Mouse (Mus musculus) ES-CJ7 (cell line): Measurements from ENCODE around the gene Galns.

Experiments used
- DNase-seq: peaks from one replicate; pipeline ENCODE4 v3.0.0; 2011; ENCODE audit warnings: low read depth, low spot score

Galns gene

GRCm38 (mm10) chr8:122596031-122596430 is 15.2 kb downstream of the Galns start:
- no peak for DNase-seq

- no peak for DNase-seq
These were observed 17.3 kb downstream of the Galns start for GRCm38 (mm10) chr8:122593783-122594507.

DNA sequence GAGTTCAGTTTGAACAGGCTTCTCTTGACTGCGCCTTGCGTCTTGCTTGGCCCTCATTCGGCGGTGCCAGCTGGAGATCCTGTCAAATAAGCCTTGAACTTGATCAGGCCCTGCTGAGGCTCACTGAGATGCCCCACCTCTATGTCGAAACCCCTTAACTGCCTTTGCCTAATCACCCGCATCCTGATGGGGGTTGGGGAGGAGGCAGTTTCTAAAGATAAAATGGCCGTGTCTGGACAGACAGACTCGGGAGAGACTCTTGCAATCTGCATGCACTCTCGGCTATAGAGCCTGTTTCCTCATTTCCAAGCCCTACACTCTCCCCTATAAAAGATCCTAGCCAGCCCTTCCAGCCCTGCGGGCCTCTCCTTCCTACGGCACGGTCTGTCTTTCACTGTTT is 18.0 kb downstream of the Galns start:
- DNase-seq = no peak

DNA sequence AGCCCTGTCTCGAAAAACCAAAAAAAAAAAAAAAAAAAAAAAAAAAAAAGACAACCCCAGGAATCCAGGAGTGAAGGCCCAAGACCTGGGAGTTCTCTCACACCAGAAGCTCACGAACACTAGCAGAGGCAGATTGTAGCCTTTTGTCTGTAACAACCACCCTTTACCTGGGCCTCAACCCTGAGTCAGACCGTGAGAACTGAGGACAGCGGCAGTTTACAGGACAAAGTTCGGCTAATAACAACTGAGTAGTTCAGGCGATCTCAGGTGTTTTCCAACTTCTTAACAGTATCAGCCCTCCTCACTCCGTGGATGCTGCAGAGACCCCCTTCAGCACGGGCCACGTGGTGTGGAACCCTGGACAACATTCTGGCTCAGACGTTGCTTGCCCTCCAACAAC is 24.5 kb downstream of the Galns start:
- DNase-seq = no peak

DNA sequence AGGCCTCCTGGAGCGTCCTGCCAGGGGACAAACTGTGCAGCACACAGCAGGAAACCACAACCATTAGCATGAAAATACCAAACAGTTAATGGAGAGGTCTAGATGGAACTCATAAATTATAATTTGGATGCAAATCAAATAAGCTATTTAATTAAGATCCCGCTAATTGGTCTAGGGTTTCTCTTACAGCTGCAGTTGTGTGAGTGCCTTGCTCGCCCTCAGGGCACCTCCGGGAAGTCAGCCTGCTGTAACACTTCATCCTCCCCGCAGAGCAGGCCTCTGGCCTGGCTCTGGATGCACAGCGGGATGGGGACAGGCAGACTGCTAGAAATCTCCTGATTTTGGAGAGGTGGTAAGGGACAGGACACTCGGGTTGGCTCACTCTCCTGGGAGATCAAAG is 25.1 kb downstream of the Galns start:
- DNase-seq = no peak

DNA sequence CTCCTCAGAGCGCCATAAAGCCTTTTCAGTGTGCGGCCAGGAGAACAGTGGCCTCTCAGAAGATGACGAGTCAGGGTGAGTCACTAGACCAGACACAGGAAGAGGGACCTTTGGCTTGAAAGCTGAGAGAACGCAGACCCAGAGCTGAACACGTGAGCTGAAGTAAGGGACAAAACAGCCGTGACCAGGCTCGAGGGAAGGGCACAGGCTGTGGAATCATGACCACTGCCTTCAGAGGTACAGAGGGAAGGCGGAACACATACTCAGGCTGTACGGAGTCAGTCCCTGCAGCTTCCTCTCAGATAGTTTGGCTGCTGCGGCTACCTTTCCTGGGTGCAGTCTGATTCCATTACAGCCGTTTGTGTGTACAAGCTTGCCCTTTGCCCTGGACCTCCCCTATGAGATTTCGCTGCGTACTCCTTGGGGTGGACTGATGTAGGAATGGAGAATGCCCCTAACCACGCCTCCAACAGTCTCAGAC is 25.8 kb downstream of the Galns start:
- DNase-seq = no peak

DNA sequence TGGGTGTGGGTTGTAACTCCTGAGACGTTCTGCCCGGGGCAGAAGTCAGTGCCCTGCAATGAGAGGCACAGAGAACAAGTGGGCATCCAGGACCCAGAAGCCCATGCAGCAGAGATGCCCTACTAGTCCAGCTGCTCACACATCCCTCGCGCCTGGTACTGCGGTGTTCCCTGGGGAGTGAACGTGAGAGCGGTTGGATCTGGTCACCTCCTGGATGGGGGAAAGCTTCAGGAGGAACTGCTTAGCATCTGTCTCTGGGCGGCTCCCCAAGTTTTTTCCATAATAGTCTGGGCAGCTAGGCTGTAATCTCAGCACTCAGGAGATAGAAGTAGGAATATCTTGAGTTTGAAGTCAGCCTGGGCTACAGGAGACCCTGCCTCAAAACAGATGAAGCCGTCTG is 26.3 kb downstream of the Galns start:
- no peak for DNase-seq

GRCm38 (mm10) chr8:122580926-122581325 is 30.3 kb downstream of the Galns start:
- peak; percentile 33 for DNase-seq

GRCm38 (mm10) chr8:122579196-122579595 is 32.1 kb downstream of the Galns start:
- peak; percentile 63 for DNase-seq

- peak; percentile 56 for DNase-seq
These were observed 34.1 kb downstream of the Galns start for GRCm38 (mm10) chr8:122577116-122577515.

GRCm38 (mm10) chr8:122576648-122577022 is 34.6 kb downstream of the Galns start, which contains the start of gene Aprt:
Gene Aprt (minus strand): TSS chr8:122576909.
- DNase-seq = peak; percentile 97

DNA sequence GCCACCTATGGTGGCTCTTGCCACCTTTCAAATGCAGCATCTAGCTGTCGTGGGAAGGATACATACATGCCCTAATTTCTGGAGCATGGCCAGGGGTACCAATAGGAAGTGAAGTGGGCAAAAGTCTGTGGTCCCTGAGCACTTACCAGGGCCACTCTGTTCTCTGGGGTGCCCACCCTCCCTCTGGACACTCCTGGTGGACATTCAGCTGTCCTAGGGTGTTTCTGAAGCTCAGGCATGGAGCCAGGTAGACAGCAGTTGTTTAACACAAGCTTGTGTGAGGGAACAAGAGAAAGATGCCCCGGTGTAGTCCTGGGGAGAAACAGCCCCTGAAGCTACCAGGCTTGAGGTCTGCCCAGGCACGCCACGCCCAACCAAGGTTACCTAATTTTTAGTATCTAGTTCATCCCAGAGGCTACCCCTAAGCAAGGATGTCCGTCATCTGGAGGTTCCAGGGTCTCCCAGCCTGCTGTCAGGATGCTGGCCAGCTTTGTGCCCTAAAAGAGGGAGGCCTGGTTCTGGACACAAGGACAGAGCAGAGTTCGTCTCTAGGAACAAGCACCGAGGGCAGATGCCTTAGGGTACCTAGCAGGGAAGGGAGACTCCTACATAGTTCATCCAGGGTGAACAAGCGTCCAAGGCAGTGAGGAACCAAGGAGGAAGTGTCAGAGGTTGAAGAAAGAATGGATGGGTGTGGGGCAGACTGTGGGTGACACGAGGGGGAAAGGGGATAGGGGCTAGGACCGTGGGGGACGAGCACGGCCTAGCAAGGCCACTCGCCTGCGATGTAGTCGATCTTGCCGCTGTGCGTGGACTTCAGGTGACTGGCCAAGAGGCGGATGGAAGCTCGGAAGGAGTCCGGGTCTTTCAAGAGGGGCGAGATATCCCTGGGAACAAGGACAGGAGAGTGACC is 35.3 kb downstream of the Galns start:
- DNase-seq = no peak

- DNase-seq = peak; percentile 73
These were observed 36.0 kb downstream of the Galns start for GRCm38 (mm10) chr8:122575286-122575685.

GRCm38 (mm10) chr8:122574667-122575251 is 36.5 kb downstream of the Galns start:
- DNase-seq = peak; percentile 50

- no peak for DNase-seq
These were observed 37.0 kb downstream of the Galns start for GRCm38 (mm10) chr8:122574264-122574663.

GRCm38 (mm10) chr8:122573577-122573976 is 37.7 kb downstream of the Galns start:
- peak; percentile 56 for DNase-seq

- DNase-seq = peak; percentile 55
These were observed 38.1 kb downstream of the Galns start for GRCm38 (mm10) chr8:122573176-122573575.

DNA sequence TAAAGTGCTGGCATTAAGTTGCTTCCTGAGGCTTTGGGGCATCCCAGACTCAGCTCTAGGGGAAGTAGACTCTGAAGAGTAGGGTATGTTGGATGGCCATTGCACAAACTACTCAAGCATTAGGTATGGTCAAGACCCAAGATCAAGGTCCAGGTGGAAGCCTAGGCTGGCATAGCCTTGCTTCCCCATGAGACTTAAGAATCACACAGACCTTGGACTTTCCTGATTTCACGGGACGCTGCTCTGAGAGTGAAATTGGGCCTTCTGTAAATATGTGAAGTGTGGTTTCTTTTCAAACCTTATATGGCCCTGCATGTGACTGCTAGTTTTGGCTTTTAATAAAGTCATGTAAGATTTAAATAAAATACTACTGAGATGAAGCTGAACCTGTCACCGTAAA is 38.5 kb downstream of the Galns start:
- no peak for DNase-seq

- no peak for DNase-seq
These were observed 39.5 kb downstream of the Galns start for GRCm38 (mm10) chr8:122571750-122572267.

DNA sequence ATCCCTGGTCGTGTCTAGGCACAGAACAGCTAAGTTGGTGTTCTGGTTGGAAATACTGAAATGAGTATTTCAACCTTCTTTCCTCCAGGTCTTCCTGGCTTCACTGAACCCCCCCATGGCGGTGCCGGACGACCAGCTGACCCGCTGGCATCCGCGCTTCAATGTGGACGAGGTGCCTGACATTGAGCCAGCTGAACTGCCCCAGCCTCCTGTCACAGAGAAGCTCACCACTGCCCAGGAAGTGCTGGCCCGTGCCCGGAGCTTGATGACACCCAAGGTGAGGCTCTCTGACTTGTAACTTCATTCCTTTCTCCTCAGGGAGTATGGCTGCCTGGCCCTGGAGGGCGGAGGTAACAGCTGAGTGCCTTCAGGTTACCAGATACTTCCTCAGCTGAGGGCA is 40.1 kb downstream of the Galns start:
- no peak for DNase-seq

DNA sequence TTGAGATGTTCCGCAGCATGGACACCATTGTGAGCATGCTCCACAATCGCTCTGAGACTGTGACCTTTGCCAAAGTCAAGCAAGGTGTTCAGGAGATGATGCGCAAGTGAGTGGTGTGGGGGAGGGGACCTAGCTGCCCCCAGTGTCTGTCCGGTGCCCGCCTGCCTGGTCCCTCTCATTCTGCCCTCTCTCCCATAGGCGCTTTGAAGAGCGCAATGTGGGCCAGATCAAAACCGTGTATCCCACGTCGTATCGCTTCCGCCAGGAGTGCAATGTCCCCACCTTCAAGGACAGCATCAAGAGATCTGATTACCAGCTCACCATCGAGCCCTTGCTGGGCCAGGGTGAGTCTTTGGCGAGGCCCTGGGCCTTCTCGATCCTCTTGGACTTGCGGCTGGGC is 41.3 kb downstream of the Galns start:
- DNase-seq = no peak

- DNase-seq = no peak
These were observed 41.9 kb downstream of the Galns start for GRCm38 (mm10) chr8:122569329-122569728.
